Mouse (Mus musculus) layer of hippocampus, adult 9-10 months (tissue): ENCODE measurements around the gene Ankrd55.
"Not testable (repeated sequence)": the region's sequence is repeated elsewhere in the genome, so short reads cannot be mapped to it uniquely, and the experiment has no call there.

Source experiments
- DNase-seq: peaks from one replicate; pipeline ENCODE4 v3.0.0; 2022; ENCODE audit warnings: low spot score

Gene Ankrd55

DNA sequence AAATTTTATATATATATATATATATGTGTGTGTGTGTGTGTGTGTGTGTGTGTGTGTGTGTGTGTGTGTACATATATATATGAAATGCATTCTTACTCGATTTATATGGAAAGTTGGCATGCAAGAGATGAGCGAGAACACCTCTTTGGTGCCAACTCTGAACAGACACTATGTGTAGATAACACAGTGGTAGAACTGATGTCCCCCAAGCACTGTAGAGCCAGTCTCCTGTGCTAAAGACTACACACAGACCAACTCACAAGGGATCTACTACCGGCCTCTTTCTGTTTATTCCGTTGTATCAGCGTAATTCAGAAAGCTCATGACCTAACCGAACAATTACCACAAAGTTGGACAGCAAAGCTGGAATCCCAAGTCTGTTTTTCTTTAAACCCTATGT is 6.2 kb downstream of the Ankrd55 start:
- DNase-seq = no peak

- DNase-seq = no peak
Observed at GRCm38 (mm10) chr13:112297781-112298180, 9.5 kb downstream of the Ankrd55 start.

GRCm38 (mm10) chr13:112303429-112303828 is 15.2 kb downstream of the Ankrd55 start:
- DNase-seq = no peak

GRCm38 (mm10) chr13:112308672-112309071 is 20.4 kb downstream of the Ankrd55 start:
- no peak for DNase-seq

GRCm38 (mm10) chr13:112311611-112312010 is 23.4 kb downstream of the Ankrd55 start:
- DNase-seq = not testable (repeated sequence)

DNA sequence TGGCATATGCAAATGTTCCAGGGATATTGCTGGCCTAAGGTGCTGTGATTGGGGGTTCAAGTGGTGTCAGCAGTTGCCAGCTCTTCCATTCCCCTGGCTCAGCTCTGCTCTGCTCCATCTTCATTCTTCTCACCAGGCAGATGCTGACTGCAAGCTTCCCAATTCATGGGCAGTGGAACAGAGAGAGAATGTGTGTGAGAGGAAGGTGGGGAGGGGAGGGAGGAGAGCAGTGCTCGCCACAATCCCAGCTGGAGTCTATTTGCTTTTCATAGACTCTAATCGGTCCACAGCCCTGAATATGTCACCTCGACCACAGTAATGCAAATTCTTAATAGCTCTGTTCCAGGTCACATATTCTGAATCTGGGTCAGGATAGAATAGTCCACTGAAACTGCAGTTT is 27.2 kb downstream of the Ankrd55 start:
- no peak for DNase-seq

DNA sequence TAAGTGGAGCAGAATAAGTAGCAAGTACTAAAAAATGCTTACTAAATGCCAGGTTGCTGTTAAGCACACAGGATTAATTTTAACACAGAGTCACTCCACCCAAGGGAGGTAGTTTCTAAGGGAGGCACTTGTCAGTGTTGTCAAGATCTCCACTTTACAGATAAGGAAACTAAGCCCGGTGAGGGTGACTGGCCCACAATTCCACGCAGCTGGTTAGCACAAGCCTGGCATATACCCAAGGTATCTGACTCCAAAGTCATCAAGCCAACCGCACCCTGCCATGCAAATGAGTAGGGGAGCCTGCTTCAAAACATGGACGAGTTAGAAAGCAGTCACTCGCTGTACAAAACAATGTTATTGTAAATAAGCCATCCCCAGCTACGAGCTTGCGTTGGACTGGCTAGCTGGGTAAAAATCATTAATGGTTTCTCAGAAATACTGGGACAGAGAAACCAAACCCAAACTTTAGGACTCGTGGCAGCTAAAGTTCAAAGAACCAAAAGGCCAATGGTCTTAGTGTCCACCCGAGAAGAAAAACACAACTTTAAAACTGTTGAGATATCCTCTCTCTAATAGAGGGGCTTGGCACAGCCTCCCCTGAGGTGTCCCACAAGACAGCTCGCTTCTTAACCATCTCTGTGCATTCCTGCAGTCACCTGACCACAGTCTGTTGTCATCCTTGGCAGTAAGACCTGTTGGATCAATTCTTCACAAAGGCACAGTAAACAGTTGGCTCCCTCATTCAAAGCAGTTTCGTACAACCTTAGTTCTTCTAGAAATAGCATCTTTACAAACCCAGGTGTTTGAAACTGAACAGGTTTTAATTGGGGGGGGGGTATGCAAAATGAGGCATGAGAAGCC is 28.6 kb downstream of the Ankrd55 start:
- no peak for DNase-seq

DNA sequence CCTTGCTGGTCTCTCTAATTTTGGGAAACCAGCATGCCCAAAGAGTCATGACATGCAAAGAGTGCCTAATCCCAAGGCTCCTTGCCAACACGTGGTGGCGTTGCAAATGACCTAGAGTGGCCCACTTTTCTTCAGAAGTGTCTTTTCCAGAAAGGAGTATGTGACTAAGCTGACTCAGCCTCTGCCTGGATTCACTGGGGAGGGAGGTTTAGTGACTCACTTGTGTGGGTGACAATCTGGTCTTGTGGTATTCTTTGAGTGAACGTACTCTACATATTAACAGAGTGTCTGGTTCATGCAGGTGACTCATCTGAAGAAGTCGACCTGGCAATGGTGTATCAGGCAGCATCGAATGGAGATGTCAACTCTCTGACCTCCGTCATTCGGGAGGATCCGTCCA is 29.9 kb downstream of the Ankrd55 start:
- DNase-seq = no peak

DNA sequence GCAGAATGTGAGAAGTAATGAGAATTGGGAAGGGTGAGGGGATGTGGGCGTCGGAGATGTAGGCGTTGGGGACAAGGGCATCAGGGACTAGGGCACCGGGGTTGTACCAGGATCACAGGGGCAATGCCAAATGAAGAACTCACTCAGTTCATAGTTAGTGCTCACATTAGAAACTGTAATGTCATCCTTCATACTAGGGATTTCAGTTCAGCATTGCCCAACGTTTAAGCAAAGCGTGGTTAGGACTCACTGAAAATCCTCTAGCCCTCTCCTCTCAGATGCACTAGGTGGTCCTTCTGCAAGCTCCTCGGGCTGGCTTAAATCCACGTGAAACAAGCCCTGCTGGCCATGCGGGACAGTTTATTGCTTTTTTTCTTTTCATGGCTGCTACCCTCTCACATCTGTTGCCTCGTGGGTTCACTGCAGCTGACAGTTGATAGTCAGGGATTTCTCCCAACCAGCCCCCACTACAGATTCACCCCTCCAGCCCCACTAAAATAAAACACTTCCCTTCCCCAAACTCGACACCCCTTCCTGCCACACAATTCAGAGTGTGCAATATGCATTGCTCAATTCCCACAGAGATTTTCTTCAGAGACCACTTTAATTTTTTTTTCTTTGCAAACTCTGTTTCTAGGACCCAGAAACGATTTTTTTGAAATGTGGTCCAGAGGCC is 35.5 kb downstream of the Ankrd55 start:
- no peak for DNase-seq

DNA sequence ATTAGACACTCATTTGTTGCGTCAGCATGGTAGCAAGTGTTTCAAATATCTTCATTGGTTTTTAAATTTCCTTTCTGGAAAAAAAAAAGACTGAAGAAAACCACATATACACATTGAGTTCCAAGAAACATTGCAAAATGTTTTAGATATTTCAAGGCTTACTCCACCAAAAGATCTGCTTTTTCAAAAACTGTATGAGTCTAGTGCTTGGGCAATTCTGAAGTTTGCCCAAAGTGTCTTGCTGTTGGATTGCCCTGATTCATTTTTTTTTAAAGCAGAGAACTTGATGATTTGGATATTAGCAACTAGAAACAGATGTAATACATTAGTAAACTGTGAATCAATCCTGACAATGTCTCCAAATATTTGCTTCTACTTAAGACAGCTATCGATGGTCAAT is 36.9 kb downstream of the Ankrd55 start:
- DNase-seq = no peak

- DNase-seq = no peak
Observed at GRCm38 (mm10) chr13:112326403-112326802, 38.2 kb downstream of the Ankrd55 start.

- DNase-seq = no peak
Observed at GRCm38 (mm10) chr13:112326977-112327376, 38.7 kb downstream of the Ankrd55 start.

- no peak for DNase-seq
Observed at GRCm38 (mm10) chr13:112327511-112327910, 39.3 kb downstream of the Ankrd55 start.

GRCm38 (mm10) chr13:112330257-112330656 is 42.0 kb downstream of the Ankrd55 start:
- no peak for DNase-seq

- DNase-seq = no peak
Observed at GRCm38 (mm10) chr13:112330919-112331681, 42.8 kb downstream of the Ankrd55 start.

DNA sequence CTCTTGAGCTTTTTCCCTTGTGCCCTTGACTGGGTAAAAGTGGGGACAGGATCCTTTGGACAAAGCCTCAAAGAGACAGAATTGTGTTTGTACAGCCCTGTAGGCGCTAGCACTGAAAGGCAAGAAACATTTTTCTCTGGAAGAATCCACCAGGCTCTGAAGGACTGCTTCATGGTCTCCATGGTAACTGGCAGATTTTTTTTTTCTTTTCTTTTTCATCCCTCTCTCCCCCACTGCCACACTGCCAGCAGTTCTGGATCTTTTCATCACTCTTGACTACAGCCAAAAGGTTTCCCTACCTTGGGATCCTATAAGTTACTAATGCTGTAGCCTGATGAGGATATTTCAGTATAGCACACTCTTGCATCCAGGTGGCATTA is 43.4 kb downstream of the Ankrd55 start:
- DNase-seq = no peak

DNA sequence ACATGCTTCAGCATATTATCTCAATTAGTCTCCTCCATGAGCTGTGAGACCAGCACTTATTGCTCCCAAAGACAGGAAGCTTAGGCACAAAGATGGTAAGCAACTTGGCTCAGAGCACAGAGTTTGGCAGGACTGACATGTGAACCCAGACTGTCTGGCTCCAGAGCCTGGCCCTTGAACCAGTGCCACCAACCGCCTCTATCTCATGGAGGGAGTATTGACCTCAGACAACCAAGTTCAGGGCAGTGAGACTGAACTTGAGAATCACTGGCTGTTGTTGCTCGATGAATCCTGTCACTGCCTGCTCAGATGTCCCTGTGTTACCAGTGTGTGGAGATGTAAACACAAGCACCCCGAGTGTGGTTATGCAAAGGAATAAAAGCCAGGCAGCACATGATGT is 47.3 kb downstream of the Ankrd55 start:
- no peak for DNase-seq

DNA sequence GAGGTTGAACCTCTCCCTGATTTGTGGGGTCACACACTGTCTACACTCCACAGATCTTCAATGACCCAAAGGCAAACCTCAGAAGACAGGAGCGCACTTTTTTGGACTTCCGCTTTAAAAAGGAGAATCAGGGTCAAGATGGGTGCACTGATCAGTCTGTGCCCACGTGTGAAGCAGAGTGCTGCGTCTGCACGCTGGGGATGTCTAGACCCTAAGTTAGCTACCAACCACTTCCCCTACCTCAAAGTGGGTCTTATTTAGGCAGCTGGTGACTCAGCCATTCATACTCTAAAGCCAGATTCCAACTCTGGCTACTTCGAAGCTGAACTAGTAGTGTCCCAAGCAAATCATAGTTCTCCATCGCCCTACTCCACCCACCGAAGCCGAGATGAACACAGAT is 48.9 kb downstream of the Ankrd55 start:
- DNase-seq = no peak

DNA sequence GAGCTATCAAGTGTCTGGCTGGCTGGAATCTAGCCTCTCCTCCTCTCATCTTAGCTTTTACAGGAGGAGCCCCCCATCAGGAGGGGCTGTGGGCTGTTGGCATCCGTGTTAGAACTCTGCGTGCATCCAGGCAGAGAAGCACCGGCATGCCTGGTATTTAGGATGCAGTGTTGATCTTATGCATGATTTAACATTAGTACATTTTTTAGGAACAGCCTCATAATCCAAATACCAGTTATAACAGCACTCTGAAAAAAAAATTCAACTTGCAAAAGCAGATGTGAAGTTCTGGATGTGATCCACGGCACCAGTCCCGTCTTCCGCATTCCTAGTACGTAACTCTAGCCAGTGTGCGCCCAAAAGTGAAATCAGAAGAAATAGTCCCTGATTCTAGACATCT is 52.0 kb downstream of the Ankrd55 start:
- no peak for DNase-seq

GRCm38 (mm10) chr13:112340761-112341160 is 52.5 kb downstream of the Ankrd55 start:
- DNase-seq = no peak

DNA sequence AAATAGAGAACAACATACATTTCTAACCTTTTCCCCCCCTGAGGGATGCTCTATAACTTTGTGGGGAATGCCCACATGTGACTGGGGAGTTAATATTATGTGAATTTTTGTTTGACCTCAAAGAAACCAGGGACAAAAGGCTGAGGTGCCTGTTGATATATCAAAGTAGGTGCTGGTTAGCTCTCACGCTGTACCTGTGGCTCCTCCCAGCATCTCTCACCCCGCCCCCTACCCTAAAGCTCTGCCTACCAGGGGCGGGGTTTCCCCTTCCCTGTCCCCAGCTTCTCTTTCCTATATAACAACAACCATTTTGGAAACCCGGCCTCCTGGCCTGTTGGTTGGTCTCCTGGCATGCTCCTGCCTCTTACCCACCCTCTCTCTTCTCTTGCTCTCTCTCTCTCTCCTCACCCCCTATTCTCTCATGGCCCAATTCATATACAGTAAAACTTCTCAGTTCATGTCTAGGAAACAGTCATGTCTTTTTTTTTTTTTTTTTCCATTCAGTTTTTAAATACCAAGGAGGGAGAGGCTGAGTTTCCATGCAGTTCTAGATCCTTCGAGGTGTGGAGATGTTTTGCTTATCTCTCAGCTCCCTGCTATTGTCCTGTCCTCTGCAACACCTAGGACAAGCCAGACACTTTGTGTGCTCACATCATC is 54.8 kb downstream of the Ankrd55 start:
- DNase-seq = no peak

- no peak for DNase-seq
Observed at GRCm38 (mm10) chr13:112343628-112344009, 55.4 kb downstream of the Ankrd55 start.
